Mouse (Mus musculus) Muller cell, postnatal 12 days (primary cell): Measurements from ENCODE around the gene 2310009B15Rik.

ENCODE experiments used
- DNase-seq: peaks from one replicate; pipeline ENCODE4 v3.0.0-alpha.2; 2015; ENCODE audit errors: inconsistent ontology term

2310009B15Rik gene

DNA sequence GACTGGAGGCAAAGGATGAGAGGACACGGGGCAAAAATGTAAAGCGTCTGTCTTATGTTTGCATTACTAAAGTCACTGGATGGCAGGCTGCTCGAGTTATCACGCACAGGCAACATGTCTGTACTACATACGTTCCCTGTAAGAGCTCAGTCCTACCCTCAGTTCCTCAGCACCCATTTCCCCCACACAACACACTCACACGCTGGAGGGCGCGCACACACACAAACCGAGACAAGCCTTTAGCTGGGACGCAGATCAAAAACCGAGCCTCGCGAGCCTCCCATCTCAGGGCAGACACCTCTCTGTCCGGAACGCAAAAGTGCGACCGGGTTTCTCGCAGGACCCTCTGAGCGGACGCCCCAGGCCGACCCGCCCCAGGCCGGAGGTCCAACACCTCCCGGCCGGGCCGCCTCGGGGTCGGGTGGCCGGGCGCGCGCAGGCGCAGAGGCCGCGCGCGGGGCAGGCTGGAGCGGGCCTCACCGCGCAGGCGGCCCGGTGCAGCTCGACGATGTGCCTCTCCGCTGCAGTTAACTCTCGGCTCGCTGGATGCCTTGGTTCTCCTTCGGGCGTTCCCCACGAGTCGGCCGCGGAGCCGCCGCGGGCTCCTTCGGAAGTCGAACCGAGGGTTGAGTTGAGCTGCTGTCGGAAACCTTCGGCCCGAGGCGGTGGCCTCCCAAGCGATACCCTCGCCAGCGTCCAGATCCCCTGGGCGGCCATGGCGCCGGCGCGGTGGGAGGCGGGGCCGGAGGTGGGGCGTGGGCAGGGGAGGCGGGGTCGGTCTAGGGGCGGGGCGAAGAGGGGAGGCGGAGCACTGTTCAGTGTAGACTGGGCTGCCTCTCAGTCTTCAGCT lies at the start of gene 2310009B15Rik:
Gene 2310009B15Rik, minus strand, starts transcription at position 752 of the 850 bp plus-strand sequence.
- DNase-seq: peak; percentile 93

DNA sequence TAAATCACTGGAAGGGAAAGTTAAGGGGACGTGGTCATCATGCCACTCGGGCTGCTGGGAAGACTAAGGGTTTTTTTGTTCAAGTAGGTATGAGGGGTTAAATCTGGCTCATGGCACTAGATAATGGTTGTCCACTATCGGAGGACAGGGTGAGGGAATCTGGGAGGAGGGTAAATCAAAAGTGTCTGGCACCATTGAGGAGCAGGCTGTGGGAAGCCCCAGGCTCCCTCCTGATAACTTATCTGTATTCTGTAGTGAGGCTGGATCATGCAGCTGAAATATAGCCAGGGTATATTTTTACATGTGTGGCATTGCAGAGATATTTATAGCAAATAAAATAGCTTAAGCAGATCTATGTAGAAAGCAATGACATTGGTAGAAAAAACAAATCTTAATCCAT lies 49.6 kb upstream of the 2310009B15Rik start:
- no peak for DNase-seq

DNA sequence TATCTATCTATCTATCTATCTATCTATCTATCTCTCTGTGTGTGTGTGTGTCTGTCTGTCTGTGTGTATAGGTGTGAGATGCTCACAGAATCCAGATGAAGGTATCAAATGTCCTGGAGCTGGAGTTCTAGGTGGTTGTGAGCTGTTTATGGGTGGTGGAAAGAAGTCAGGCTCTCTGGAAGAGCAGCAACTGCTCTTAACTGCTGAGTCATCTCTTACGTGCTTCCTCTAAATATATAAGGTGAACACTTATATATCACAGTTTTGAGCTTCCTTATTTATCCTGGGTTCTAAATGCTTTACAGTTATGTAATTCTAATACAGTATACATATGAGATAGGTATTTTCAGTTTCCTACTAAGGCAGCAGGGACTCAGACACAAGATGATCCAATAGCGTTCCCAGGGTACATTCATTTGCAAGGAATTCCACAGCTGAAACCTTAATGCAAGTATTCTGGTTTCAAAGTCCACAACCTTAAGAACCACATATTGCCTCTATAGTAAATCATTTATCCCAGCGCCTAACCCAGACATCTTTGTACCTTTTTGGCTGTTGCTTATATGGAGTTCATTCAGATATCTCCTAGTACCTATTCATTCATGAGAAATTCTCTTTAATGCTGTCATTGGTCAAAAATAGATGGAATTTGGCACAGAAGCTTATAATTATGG lies 48.6 kb upstream of the 2310009B15Rik start:
- no peak for DNase-seq

DNA sequence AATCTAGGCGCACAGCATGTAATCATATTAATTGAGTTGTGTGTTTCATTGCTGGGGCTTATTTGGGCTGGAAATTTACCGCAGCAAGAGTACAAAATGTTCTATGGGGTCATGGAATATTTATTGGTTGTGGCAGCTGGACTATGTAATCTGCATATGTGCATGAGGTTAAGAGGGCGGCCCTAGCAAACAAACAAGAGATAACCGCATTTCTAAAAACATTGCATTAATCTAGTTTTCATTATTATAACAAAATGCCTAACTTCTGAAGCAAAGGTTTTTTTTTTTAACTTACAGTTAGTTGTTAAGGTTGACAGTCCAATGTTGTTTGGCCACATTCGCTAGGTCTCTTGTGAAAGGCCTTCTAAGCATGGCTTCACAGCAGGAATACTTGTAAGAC lies 47.2 kb upstream of the 2310009B15Rik start:
- no peak for DNase-seq

DNA sequence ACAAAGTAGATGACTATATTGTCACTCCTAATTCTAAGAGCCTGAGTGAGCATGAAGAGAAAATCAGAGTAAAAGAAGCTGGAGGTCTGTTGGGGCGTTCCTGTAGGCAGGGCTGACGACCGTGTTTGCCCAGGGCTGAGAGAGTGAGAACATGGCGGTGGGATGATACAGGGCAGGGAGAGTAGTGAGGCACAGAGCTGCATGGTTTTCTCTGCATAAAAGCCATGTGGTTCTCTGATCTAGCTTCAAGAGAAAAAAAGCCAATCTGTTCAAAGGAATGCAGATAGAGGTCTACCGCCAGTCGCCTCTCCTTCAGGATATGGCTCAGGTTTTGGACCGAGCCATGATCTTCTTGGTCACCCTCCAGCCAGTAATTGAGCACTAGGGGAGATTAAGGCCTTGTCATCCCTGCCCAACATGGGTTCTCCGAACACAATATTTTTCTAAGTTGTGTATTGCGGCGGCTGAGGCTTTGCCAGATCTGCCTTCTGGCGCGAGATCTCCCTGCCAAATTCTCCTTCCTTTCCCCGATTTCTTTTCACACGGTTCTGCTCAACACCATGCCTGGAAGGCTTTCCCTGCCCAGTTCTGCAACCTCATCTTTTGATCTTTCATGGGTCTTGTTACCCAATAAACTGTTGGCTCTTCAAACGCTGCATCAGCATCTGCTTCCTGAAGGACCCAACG lies 44.9 kb upstream of the 2310009B15Rik start:
- DNase-seq: no peak

DNA sequence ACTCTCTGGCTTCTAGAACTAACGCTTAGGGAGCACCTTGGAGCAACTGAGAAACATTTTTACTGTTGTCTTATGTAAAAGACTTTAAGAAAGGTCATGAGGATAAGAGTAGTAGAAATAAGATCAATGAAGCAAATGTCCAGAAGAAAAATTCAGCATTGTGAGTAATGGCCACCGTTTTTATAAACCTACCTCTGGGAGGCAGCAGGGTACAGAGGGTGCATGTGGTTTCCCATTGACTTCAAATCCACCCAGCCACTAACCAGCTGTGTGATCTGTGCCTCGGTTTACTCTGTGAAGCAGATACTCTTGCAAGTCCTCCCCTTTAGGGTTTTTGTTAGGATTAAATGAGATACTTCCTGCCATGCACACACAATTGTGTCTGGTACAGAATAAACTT lies 39.4 kb upstream of the 2310009B15Rik start:
- no peak for DNase-seq

DNA sequence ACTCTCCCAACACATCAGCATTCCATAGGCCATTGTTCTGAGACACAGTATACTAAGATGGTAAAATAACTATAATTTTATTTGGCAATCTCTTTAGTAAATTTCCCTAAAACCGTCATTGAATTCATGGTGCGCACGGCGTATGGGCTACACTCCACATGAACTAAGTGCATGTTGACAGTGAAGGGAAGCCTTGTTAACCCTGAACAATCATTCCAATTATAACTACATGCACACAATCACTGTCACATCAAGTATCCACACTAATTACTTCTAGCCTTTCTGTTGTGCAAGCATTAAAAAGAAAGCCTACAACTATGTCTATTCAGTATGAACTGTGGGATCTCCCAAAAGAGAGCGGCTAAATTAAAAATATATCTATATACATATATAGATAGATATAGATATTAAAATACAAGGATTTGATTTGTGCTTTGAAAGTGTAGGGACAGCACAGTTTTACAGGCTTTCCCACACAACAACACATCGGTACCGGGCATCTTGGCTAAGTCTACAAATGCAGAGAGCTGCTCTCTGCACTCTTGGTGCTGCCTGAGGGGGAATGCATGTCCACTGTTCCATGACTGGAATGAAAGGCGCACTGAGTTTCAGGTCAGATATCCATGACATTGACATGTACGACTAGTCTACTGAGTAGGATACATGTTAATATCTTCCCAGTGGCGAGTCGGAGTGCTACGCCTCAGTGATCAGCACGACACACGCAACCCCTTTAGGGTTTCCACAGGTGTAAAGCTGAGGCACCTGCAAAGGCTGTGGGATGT lies 21.0 kb upstream of the 2310009B15Rik start:
- DNase-seq: peak; percentile 28

DNA sequence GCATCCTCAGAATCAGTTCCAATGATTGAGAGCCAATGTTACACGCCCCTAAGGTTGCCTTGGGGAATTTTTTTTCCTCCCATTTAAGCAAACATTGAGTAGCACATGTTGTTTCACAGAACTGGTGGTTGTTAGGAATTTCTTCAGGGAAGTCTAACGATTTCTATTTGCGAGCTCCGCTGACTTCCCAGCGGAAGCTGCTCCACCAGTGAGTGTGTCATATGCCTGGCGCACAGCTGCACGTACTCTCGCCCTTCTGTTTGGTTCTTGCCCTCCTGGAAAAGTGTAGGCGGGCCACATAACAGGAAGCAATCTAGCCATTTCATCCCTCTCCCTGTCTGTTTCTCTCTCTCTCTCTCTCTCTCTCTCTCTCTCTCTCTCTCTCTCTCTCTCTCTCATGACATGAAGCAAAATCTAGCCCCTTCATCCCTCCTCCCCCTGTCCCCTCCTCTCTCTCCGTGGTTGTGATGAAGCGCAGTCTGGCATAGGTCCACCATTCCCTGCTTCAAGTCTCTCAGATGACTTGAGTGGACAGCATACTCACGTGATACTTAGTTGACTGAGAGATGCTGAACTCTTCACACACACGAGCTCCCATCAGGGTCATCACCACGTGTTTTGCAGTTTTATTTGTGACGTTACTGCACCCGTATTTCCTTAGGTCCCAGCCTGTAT lies 19.9 kb upstream of the 2310009B15Rik start:
- DNase-seq: peak; percentile 60

DNA sequence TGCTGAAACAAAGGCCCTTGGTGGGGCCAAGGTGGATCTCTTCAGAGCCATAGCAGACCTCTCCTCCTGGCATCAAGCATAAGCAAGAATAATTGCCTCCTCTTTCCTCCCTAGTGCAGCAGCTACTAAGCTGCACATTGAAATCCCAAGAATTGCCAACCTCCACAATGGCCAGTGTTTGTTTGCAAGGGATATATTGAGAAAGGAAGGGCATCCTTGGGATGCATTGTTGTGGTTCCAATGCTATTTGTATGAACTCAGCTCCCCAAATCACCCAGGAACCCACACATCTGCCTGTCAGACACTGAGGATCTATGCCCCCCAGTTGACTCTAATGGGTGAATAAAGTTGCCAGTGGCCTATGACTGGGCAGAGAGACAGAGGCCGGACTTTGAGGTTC lies 5.8 kb downstream of the 2310009B15Rik start:
- DNase-seq: no peak

DNA sequence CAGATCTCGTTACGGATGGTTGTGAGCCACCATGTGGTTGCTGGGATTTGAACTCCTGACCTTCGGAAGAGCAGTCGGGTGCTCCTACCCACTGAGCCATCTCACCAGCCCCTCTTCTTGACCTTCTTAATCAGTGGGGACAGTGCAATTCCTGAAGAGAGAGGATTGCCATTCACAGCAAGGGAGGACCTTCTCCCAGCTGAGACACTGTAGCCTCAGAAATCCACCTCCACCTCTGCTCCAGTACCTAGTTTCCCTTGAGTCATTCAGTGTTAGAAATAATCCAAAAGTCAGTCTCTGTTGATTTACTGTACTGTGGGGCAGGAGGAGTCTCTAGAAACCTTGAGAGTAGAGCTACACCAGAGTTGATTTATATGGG lies 6.5 kb downstream of the 2310009B15Rik start:
- no peak for DNase-seq

DNA sequence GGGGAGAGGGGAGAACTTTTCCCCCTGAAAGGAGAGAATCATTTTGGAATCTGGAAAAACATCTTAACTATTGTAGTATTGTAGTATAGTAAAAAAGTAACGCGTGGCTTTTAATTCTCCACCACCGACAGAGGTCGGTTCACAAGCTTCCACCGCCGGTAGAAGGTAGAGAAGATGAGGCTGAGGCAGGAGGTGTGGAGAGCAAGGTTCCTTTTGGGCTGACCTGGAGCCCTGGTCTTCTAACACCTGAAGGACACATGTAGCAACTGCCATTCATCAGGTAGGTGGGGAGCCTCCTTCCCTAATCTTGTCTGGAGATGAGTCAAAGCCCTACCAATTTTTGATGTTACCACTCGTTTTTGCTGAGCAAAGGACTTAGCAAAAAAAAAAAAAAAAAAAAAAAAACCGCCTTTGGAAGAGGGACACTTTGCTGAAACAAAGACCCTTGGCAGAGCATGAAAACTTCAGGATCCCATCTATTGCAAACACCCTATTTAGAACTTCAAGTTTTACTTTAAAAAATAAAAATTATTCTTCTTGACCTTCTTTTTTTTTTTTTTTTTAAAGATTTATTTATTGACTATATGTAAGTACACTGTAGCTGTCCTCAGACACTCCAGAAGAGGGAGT lies 7.0 kb downstream of the 2310009B15Rik start:
- no peak for DNase-seq

DNA sequence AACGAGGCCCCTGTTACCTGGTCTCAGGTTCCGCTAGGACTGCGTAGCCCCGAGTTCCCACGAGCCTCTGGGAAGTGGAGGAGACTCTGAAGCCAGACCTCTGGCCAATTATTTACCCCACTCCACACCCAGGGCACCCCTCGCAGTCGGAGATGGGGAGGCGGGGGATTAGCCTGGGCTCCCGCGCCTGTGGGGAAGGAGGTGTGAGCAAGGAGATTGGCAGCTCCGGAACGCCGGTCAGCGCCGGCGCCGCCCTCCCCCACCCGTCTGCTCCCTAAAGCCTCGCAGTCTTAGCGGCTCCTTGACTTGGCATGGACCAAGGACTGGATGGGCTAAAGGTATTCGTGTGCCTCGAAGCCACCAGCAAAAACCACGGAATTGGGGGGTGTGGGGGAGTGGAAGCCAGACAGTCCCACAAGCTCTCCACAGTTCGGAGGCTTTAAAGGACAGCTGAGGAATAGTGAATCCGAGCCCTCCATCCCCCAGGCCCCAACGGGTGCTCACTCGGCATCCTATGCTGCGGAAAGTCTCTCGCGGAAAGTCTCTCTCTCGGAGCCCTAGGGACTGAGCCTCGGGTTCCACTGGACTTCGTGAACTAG lies 8.0 kb downstream of the 2310009B15Rik start, which contains the start of gene Lhx9:
Gene Lhx9, minus strand, starts transcription at position 67 of the 599 bp plus-strand sequence.
- DNase-seq: peak; percentile 83

DNA sequence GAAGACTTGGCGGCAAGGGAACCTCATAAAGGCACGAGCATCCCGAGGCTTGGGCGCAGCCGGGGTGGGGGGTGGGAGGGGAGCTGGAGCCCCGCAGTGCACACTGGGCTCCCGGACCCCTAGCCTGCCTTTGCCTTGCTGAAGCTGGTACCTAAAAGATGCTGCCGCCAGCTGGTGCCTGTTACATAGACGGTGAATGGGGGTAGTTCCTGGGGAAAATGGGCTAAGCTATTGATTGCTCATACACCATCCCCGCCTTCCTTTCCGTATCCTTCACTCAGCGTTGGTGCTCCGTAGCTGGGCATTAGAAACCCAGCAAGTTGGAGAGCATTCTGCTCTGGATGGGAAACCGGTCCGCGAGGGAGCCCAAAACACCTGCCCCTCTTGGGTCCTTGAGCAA lies 8.6 kb downstream of the 2310009B15Rik start:
- no peak for DNase-seq

DNA sequence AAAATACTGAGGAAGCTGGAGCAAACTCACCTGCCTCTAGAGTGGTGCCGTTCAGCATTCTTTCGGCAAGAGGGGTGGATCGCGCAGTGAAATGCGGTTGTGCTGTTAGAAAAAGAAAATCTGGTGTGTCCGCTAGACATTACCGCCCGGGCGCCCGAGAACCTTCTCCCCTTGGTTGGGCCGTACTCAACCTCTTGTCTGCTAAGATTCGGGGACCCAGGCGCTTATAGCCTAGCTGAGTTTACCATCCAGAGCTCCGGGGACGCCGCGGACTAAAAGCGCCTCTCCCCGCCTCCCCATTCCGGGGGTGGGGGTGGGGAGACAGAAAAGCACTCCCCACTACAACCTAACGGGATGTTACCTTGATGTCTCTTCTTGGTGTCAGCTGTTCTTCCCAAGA lies 9.5 kb downstream of the 2310009B15Rik start:
- DNase-seq: no peak

DNA sequence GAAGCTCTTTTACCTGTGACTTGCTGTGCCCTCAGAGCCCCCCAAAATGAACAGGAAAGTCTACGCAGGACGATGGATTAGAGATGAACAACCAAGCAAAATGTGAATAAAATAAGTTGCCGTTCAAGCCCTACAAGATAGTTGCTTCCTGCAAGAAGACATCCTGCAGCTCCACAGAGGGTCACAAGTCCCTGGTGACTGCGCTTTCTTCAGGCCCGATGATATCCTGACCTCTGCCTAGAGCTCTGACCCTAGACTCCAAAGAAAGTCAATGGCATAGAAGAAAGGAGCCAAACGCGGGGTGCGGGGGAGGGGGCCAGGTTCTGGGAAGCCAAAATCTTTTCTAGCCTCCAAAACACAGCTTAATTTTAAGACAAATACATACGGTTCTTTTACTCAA lies 10.1 kb downstream of the 2310009B15Rik start:
- DNase-seq: no peak

DNA sequence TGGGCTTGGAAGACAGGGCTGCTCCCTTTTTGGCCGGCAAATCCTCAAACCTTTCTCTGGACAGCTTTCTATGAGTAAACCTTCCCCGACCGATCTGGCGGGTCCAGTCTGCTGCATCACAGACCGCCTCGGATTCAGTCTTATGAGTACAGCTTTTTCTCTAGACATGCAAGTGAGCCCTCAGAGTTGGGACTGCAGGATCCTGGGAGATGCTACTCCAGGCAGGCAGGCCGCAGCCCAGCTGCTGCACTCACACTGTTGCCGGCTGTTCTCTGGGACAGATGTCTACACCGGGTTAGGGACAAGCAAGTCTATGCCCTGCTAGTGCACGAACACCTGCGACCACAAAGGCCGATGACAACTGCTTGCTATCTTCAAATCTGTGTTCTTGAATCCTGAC lies 10.5 kb downstream of the 2310009B15Rik start:
- DNase-seq: no peak

DNA sequence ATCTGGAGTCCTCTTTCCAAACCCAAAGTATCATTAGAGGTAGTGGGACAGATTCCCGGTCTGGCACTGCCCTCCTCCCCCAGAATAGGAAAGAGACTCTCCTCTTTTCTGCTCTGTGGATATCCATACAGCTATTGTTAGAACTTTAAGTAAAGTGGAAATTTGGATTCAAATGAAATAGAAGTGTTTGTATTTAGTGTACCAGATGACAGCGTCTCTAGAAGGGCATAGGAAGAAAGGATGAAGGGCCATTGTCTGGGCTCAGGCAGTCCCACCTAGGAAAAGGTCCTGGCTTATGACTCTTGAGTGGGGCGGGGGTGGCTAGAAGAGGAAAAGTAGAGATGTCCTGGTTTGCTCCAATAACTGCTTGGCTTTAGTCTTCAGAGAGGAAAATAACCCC lies 11.2 kb downstream of the 2310009B15Rik start:
- DNase-seq: no peak

DNA sequence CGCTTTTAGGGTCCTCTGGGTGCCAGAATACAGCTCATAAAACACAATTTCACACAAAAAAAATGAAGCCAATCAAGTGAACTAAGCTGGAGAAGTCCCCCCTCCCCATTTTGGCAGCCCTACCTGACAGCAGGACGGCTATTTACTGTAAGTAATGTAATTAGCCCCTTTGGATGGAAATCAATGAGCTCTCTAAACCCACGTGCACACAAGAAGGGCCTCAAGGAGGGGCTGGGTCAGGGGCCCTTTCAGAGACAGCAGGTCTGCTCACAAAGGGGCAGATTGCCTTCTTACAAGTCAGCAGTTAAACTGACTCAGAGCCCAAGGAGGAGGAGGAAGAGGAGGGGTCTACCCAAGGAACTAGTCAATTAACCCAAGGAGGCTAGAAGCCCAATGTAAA lies 12.5 kb downstream of the 2310009B15Rik start:
- no peak for DNase-seq

DNA sequence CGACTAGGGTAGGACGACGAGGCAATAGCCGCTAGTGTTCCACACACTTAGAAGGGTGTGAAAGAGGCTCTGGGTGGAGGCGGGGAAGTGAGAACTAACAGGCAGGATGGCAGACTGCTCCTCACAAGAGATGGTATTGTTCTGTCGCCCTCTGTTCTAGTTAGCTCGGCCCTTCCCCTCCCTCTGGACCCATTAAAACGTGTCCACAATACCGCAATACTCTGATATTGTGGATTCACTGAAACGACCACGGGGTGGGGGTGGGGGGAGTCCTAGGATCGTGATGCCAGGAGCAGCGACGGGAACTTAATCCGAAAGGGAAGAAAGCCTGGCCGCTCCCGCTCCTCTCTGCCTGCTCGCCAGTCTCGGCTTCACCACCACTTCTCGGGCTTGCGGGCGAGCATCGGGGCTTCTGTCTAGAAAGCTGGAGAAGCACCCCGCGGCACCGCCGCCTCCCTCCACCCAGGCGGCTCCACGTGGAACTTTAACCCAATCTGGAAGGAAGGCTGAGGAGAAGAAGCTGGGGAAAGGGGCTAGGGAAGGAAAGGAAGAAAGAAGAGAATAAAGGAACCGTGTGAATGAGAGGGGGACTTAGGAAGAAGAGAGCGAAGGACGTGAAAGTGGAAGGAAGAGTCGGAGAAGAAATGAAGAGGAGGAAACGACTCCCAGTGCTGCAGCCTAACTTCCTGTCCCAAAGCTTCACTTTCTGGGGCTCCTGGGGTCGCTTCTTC lies 13.1 kb downstream of the 2310009B15Rik start:
- DNase-seq: peak; percentile 62

DNA sequence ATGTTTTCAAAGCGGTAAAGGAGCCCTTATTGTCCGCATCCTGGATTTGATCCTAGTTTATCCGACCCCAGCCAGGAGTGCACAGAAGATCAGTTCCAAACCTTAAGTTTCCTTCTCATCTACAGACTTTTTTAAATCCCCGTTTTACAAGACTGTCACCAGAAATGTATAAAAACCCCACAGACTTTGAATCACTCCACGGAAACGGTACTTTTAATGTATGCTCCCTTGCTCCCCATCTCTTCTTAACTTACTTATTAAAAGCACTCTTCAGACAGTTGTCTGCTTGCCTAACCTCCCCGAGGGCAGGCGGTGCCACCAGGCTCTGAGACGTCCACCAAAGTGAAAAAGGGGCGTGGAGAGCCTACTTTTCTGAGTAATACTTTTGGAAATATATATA lies 13.9 kb downstream of the 2310009B15Rik start:
- no peak for DNase-seq
